Mouse (Mus musculus) hindlimb bud, embryonic 11.5 days (tissue): Measurements from ENCODE around the gene Cdkal1.
A peak's percentile ranks its signal among the peaks of the same experiment; 100 is the strongest.

Source experiments
- DNase-seq: peaks from one replicate; pipeline ENCODE4 v3.0.0-alpha.2; 2012; ENCODE audit warnings: low read depth, low spot score; ENCODE audit errors: extremely low spot score

The Cdkal1 gene

GRCm38 (mm10) chr13:29590164-29590563 is 265.3 kb downstream of the Cdkal1 start:
- DNase-seq: no peak

GRCm38 (mm10) chr13:29588693-29589092 is 266.8 kb downstream of the Cdkal1 start:
- no peak for DNase-seq

GRCm38 (mm10) chr13:29581762-29582700 is 273.4 kb downstream of the Cdkal1 start:
- DNase-seq: no peak

- DNase-seq: no peak
These were observed 274.7 kb downstream of the Cdkal1 start for GRCm38 (mm10) chr13:29580780-29581179.

- no peak for DNase-seq
These were observed 275.5 kb downstream of the Cdkal1 start for GRCm38 (mm10) chr13:29580009-29580408.

- no peak for DNase-seq
These were observed 276.9 kb downstream of the Cdkal1 start for GRCm38 (mm10) chr13:29578621-29579020.

GRCm38 (mm10) chr13:29574784-29575183 is 280.7 kb downstream of the Cdkal1 start:
- no peak for DNase-seq

GRCm38 (mm10) chr13:29572477-29572876 is 283.0 kb downstream of the Cdkal1 start:
- no peak for DNase-seq

GRCm38 (mm10) chr13:29565710-29566109 is 289.8 kb downstream of the Cdkal1 start:
- DNase-seq: no peak

GRCm38 (mm10) chr13:29559188-29559587 is 296.3 kb downstream of the Cdkal1 start:
- DNase-seq: no peak

- no peak for DNase-seq
These were observed 300.2 kb downstream of the Cdkal1 start for GRCm38 (mm10) chr13:29555160-29555785.

GRCm38 (mm10) chr13:29553792-29554191 is 301.7 kb downstream of the Cdkal1 start:
- no peak for DNase-seq

- DNase-seq: peak; percentile 6
These were observed 303.1 kb downstream of the Cdkal1 start for GRCm38 (mm10) chr13:29552322-29552870.

- no peak for DNase-seq
These were observed 304.6 kb downstream of the Cdkal1 start for GRCm38 (mm10) chr13:29550886-29551285.

GRCm38 (mm10) chr13:29550203-29550602 is 305.3 kb downstream of the Cdkal1 start:
- DNase-seq: no peak

GRCm38 (mm10) chr13:29549761-29550160 is 305.7 kb downstream of the Cdkal1 start:
- no peak for DNase-seq

GRCm38 (mm10) chr13:29537906-29538305 is 317.6 kb downstream of the Cdkal1 start:
- no peak for DNase-seq

- DNase-seq: no peak
These were observed 321.9 kb downstream of the Cdkal1 start for GRCm38 (mm10) chr13:29533586-29533985.

- no peak for DNase-seq
These were observed 327.1 kb downstream of the Cdkal1 start for GRCm38 (mm10) chr13:29528344-29528743.

GRCm38 (mm10) chr13:29521321-29521720 is 334.2 kb downstream of the Cdkal1 start:
- no peak for DNase-seq

- DNase-seq: no peak
These were observed 341.4 kb downstream of the Cdkal1 start for GRCm38 (mm10) chr13:29514071-29514470.
